Mouse (Mus musculus): ENCODE measurements around the gene Clstn2. TPM values are rescaled to one million over a fixed set of nuclear protein-coding genes. Genes with fewer than 3 reads are reported as not detected.

Clstn2 gene
- polyA plus RNA-seq, 1 experiment: not detected

GRCm38 (mm10) chr9:97474896-97475295 is 558.1 kb downstream of the Clstn2 start:
- Histone ChIP-seq H3K4me1 (ENCODE audit: control insufficient read depth, insufficient read depth, low read length) (no peaks in the 10 kb centered on the region), H3K4me3 (ENCODE audit: insufficient read depth, low read length) (no peak overlapping the region), H3K27ac (ENCODE audit: insufficient read depth, low read depth, low read length) (no peak overlapping the region)
- TF ChIP-seq POLR2A (IDR thresholded peaks at IDR 0.05; ENCODE audit: borderline replicate concordance, low read depth, low read length) (no peak), CTCF (IDR thresholded peaks at IDR 0.05; ENCODE audit: low read depth, low read length) (no peak)

GRCm38 (mm10) chr9:97471014-97471591 is 561.9 kb downstream of the Clstn2 start:
- no peak for TF ChIP-seq CTCF (IDR thresholded peaks at IDR 0.05; ENCODE audit: low read depth, low read length)
- no peak for TF ChIP-seq POLR2A (IDR thresholded peaks at IDR 0.05; ENCODE audit: borderline replicate concordance, low read depth, low read length)
- no peak overlapping the region for H3K27ac ChIP-seq (ENCODE audit: insufficient read depth, low read depth, low read length)
- H3K4me3 ChIP-seq (ENCODE audit: insufficient read depth, low read length): no peak overlapping the region
- no peaks in the 10 kb centered on the region for H3K4me1 ChIP-seq (ENCODE audit: control insufficient read depth, insufficient read depth, low read length)

- Histone ChIP-seq H3K4me1 (ENCODE audit: control insufficient read depth, insufficient read depth, low read length) (no peaks in the 10 kb centered on the region), H3K27ac (ENCODE audit: insufficient read depth, low read depth, low read length) (no peak overlapping the region), H3K4me3 (ENCODE audit: insufficient read depth, low read length) (no peak overlapping the region)
- no peak for TF ChIP-seq CTCF (IDR thresholded peaks at IDR 0.05; ENCODE audit: low read depth, low read length)
- no peak for TF ChIP-seq POLR2A (IDR thresholded peaks at IDR 0.05; ENCODE audit: borderline replicate concordance, low read depth, low read length)
Measured at GRCm38 (mm10) chr9:97460452-97460851, 572.5 kb downstream of the Clstn2 start.

- no peak for TF ChIP-seq CTCF (IDR thresholded peaks at IDR 0.05; ENCODE audit: low read depth, low read length)
- no peak for TF ChIP-seq POLR2A (IDR thresholded peaks at IDR 0.05; ENCODE audit: borderline replicate concordance, low read depth, low read length)
- no peak overlapping the region for H3K4me3 ChIP-seq (ENCODE audit: insufficient read depth, low read length)
- H3K27ac ChIP-seq (ENCODE audit: insufficient read depth, low read depth, low read length): no peak overlapping the region
- no peaks in the 10 kb centered on the region for H3K4me1 ChIP-seq (ENCODE audit: control insufficient read depth, insufficient read depth, low read length)
Measured at GRCm38 (mm10) chr9:97459745-97460144, 573.2 kb downstream of the Clstn2 start.

GRCm38 (mm10) chr9:97449316-97450050 is 583.5 kb downstream of the Clstn2 start:
- TF ChIP-seq CTCF (IDR thresholded peaks at IDR 0.05; ENCODE audit: low read depth, low read length) (no peak), POLR2A (IDR thresholded peaks at IDR 0.05; ENCODE audit: borderline replicate concordance, low read depth, low read length) (no peak)
- no peak overlapping the region for H3K27ac ChIP-seq (ENCODE audit: insufficient read depth, low read depth, low read length)
- no peak overlapping the region for H3K4me3 ChIP-seq (ENCODE audit: insufficient read depth, low read length)
- no peaks in the 10 kb centered on the region for H3K4me1 ChIP-seq (ENCODE audit: control insufficient read depth, insufficient read depth, low read length)

GRCm38 (mm10) chr9:97439872-97440636 is 592.9 kb downstream of the Clstn2 start:
- TF ChIP-seq POLR2A (IDR thresholded peaks at IDR 0.05; ENCODE audit: borderline replicate concordance, low read depth, low read length) (no peak), CTCF (IDR thresholded peaks at IDR 0.05; ENCODE audit: low read depth, low read length) (no peak)
- H3K4me3 ChIP-seq (ENCODE audit: insufficient read depth, low read length): no peak overlapping the region

GRCm38 (mm10) chr9:97434666-97435065 is 598.3 kb downstream of the Clstn2 start:
- Histone ChIP-seq H3K27ac (ENCODE audit: insufficient read depth, low read depth, low read length) (no peak overlapping the region), H3K4me3 (ENCODE audit: insufficient read depth, low read length) (no peak overlapping the region), H3K4me1 (ENCODE audit: control insufficient read depth, insufficient read depth, low read length) (no peaks in the 10 kb centered on the region)
- TF ChIP-seq CTCF (IDR thresholded peaks at IDR 0.05; ENCODE audit: low read depth, low read length) (no peak), POLR2A (IDR thresholded peaks at IDR 0.05; ENCODE audit: borderline replicate concordance, low read depth, low read length) (no peak)

More at GRCm38 (mm10) chr9:97439872-97440636, 592.9 kb downstream of the Clstn2 start:
- no peaks in the 10 kb centered on the region for H3K4me1 ChIP-seq (ENCODE audit: control insufficient read depth, insufficient read depth, low read length)
- no peak overlapping the region for H3K27ac ChIP-seq (ENCODE audit: insufficient read depth, low read depth, low read length)

GRCm38 (mm10) chr9:97429885-97430449 is 603.0 kb downstream of the Clstn2 start:
- H3K4me1 ChIP-seq (ENCODE audit: control insufficient read depth, insufficient read depth, low read length): no peaks in the 10 kb centered on the region
- TF ChIP-seq CTCF (IDR thresholded peaks at IDR 0.05; ENCODE audit: low read depth, low read length): no peak
- no peak for TF ChIP-seq POLR2A (IDR thresholded peaks at IDR 0.05; ENCODE audit: borderline replicate concordance, low read depth, low read length)

GRCm38 (mm10) chr9:97428127-97428526 is 604.9 kb downstream of the Clstn2 start:
- no peak overlapping the region for H3K27ac ChIP-seq (ENCODE audit: insufficient read depth, low read depth, low read length)
- TF ChIP-seq CTCF (IDR thresholded peaks at IDR 0.05; ENCODE audit: low read depth, low read length): no peak
- TF ChIP-seq POLR2A (IDR thresholded peaks at IDR 0.05; ENCODE audit: borderline replicate concordance, low read depth, low read length): no peak
- H3K4me3 ChIP-seq (ENCODE audit: insufficient read depth, low read length): no peak overlapping the region
- no peaks in the 10 kb centered on the region for H3K4me1 ChIP-seq (ENCODE audit: control insufficient read depth, insufficient read depth, low read length)

More at GRCm38 (mm10) chr9:97429885-97430449, 603.0 kb downstream of the Clstn2 start:
- H3K27ac ChIP-seq (ENCODE audit: insufficient read depth, low read depth, low read length): no peak overlapping the region
- no peak overlapping the region for H3K4me3 ChIP-seq (ENCODE audit: insufficient read depth, low read length)
